Mouse (Mus musculus) intestine, embryonic 15.5 days (tissue): ENCODE results near the gene Atad3a. TPM values are rescaled to one million over a fixed set of nuclear protein-coding genes. Genes with fewer than 3 reads are reported as not detected.
"Not testable (repeated sequence)": the region's sequence is repeated elsewhere in the genome, so short reads cannot be mapped to it uniquely, and the experiment has no call there.

Experiments used
- ATAC-seq: fragments of 200-750 bp; cut with Nextera tagmentation; 2 replicates; pipeline ENCODE4 v1.8.0; 2017; ENCODE audit warnings: moderate TSS enrichment, moderate library complexity
- H3K27ac ChIP-seq: fragments of 300-500 bp; sonication (generic); 2 replicates; pipeline ENCODE4 v1.5.1; 2015; ENCODE audit warnings: mild to moderate bottlenecking, inconsistent platforms
- H3K27me3 ChIP-seq: fragments of 300-500 bp; sonication (generic); replicated peaks from 2 replicates; pipeline ENCODE4 v1.6.1; 2015; ENCODE audit warnings: inconsistent platforms
- H3K36me3 ChIP-seq: fragments of 300-500 bp; sonication (generic); 2 replicates; pipeline ENCODE4 v1.6.1; 2015; ENCODE audit warnings: inconsistent platforms
- H3K4me1 ChIP-seq: fragments of 300-500 bp; sonication (generic); replicated peaks from 2 replicates; pipeline ENCODE4 v1.6.1; 2015; ENCODE audit warnings: inconsistent platforms
- H3K4me2 ChIP-seq: fragments of 300-500 bp; sonication (generic); replicated peaks from 2 replicates; pipeline ENCODE4 v1.6.1; 2015; ENCODE audit warnings: mild to moderate bottlenecking, inconsistent platforms
- H3K4me3 ChIP-seq: fragments of 300-500 bp; sonication (generic); replicated peaks from 2 replicates; pipeline ENCODE4 v1.5.1; 2015; ENCODE audit warnings: inconsistent platforms
- H3K9ac ChIP-seq: fragments of 300-500 bp; sonication (generic); 2 replicates; pipeline ENCODE4 v1.6.1; 2015; ENCODE audit warnings: inconsistent platforms
- H3K9me3 ChIP-seq: fragments of 300-500 bp; sonication (generic); 2 replicates; pipeline ENCODE4 v1.6.1; 2016; ENCODE audit warnings: inconsistent platforms
- WGBS: fragments of 180-500 bp; shearing (Covaris S2); methylation state at CpG from one replicate; pipeline ENCODE4 v1.1.7; 2015; 5-methylcytosine and 5-hydroxymethylcytosine counted together
- polyA plus RNA-seq: library from polyadenylated mRNA; unstranded; fragments of >200 nt; fragmentation: Nextera tagmentation; extraction: Ambion mirVana; gene quantifications from 2 replicates; pipeline ENCODE4 v1.2.1, GENCODE M21; 2015

Atad3a gene
- polyA plus RNA-seq = 135 and 156 TPM in 2 replicates

DNA sequence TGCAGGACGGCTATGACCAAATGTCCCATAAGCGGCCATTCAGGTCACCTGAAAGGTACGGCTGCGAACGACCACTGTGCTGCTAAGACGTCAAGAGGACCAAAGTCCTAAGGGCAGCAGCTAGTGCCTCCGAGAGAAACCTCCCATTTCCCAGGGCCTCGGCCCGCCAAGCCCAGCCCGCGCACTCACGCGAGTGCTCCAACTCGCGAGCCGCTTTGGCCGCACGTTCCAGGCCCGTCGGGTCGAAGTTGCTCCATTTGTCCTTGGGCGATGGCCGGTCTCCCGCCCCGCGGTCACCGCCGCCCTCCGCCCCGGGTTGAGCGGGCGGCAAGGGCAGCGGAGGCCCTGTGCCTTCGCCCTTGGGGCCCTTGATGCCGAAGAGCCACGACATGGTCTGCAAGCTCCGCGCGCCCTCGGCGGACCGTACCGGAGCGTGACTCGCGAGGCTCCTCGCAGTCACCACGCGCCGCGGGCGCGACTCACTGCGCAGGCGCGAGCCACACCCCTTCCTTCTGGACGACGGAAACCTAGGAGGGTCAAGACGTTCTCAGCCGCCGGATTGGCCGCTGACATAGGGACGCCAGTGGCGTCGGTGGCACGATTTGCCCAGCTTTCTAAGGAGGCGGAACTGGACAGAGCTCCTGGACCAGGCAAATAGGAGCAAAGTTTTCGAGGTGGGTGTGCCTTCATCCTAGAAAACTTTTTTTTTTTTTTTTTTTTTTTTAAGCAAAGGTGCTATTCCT lies at the start of gene Atad3a:
Gene Atad3a, minus strand, starts transcription at position 481 of the 743 bp plus-strand sequence.
- H3K36me3 ChIP-seq = peaks cover 13% of the 10 kb centered on the region
- H3K9ac ChIP-seq = peak within 1 kb of the TSS; percentile 87
- H3K4me1 ChIP-seq = peaks cover 24% of the 10 kb centered on the region
- H3K27ac ChIP-seq = peak within 1 kb of the TSS; percentile 80
- peak within 1 kb of the TSS; percentile 89 for H3K4me2 ChIP-seq
- WGBS = under 1% methylated on average over 68 of the region's 68 CpGs
- no peaks in the 10 kb centered on the region for H3K27me3 ChIP-seq
- no peaks in the 10 kb centered on the region for H3K9me3 ChIP-seq
- peak; percentile 98 for ATAC-seq
- peak within 1 kb of the TSS; percentile 85 for H3K4me3 ChIP-seq

DNA sequence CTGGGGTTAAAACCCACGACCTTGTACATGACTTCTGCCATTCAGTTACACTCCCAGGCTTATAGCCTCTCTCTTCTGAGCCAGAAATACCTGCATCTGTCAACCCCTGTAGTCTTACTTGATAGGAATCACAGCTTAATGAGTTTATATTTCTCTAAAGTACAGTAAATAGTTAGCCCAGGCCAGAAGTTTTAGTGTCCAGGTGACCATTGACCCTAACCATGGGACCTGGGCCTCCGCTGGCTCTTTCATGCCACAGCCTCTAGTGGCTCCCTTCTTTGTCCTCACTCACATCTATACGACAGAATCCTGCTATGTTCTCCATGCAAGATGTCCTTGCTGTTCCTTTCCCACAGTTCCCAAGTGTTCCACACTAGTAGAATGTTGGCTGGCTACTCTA lies 46.9 kb upstream of the Atad3a start:
- ATAC-seq = no peak
- peaks cover 17% of the 10 kb centered on the region for H3K4me1 ChIP-seq
- no peak overlapping the region for H3K9ac ChIP-seq
- no peak overlapping the region for H3K4me2 ChIP-seq
- peaks cover 24% of the 10 kb centered on the region for H3K36me3 ChIP-seq
- no peaks in the 10 kb centered on the region for H3K27me3 ChIP-seq
- 90% methylated on average over 3 of the region's 3 CpGs for WGBS
- no peak overlapping the region for H3K4me3 ChIP-seq
- no peaks in the 10 kb centered on the region for H3K9me3 ChIP-seq
- no peak overlapping the region for H3K27ac ChIP-seq

DNA sequence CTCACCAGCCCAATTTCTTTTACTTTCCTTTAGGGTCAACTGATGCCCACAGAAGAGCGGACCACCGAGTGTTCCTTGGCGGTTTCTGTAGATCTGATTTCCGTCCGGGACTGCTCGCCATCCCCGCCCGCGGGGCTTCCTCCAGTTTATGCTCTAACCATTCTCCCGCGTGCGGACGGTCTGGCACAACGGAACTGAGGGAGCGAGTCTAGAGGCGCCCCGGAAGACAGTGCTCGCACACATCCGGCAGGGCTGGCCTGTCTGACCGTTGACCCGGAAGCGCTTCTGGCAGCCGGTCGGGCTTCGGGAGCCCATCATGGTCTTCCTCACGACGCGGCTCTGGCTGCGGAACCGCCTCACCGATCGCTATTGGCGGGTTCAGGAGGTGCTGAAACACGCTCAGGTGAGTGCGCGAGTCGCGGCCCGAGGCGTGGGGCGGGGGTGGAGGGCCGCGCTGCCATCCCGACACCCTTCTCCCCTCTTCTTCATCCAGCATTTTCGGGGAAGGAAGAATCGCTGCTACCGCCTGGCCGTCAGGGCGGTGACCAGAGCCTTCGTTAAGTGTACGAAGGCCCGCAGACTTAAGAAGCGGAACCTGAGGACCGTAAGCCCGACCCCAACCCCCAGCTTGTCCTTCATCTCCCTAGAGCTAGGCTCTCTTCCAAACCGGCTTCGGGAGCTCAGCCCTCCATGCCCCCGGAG lies 42.6 kb upstream of the Atad3a start:
- H3K4me3 ChIP-seq = peak overlapping the region; percentile 85
- peak overlapping the region; percentile 65 for H3K4me2 ChIP-seq
- H3K9ac ChIP-seq = peak overlapping the region; percentile 73
- peaks cover 15% of the 10 kb centered on the region; the same call in 1 of the 2 replicates for H3K36me3 ChIP-seq
- H3K4me1 ChIP-seq = peaks cover 12% of the 10 kb centered on the region
- H3K27ac ChIP-seq = peak overlapping the region; percentile 51
- no peaks in the 10 kb centered on the region for H3K27me3 ChIP-seq
- ATAC-seq = peak; percentile 99
- WGBS = under 1% methylated on average over 58 of the region's 58 CpGs
- H3K9me3 ChIP-seq = no peaks in the 10 kb centered on the region

DNA sequence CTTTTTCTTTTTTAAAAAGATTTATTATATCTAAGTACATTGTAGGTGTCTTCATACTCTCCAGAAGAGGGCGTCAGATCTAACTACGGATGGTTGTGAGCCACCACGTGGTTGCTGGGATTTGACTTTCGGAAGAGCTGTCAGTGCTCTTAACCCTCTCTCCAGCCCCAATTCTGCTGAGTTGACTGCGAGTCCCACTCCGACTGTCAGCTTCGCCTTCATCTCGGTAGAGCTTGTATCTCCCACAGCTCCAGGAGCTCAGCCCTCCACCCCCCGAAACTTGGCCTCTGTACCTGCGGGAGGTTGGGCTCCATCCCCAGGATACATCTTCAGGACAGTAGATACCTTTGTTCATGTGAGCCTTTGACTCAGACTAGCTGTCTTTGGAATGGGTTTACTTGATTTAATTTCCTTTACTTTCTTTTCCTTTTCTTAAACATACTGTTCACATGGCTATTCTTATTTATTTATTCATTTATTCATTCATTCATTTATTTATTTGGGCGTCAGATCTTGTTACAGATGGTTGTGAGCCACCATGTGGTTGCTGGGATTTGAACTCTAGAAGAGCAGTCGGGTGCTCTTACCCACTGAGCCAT lies 41.9 kb upstream of the Atad3a start, which contains the start of gene Mrpl20:
Gene Mrpl20, plus strand, starts transcription at position 138 of the 599 bp plus-strand sequence.
- H3K27ac ChIP-seq = peak within 1 kb of the TSS; percentile 51
- peaks cover 9% of the 10 kb centered on the region; the same call in 1 of the 2 replicates for H3K36me3 ChIP-seq
- peak; percentile 71 for ATAC-seq
- peaks cover 12% of the 10 kb centered on the region for H3K4me1 ChIP-seq
- WGBS = 8% methylated on average over 12 of the region's 12 CpGs
- H3K27me3 ChIP-seq = no peaks in the 10 kb centered on the region
- peak within 1 kb of the TSS; percentile 85 for H3K4me3 ChIP-seq
- H3K4me2 ChIP-seq = peak within 1 kb of the TSS; percentile 65
- H3K9me3 ChIP-seq = no peaks in the 10 kb centered on the region
- peak within 1 kb of the TSS; percentile 73 for H3K9ac ChIP-seq

DNA sequence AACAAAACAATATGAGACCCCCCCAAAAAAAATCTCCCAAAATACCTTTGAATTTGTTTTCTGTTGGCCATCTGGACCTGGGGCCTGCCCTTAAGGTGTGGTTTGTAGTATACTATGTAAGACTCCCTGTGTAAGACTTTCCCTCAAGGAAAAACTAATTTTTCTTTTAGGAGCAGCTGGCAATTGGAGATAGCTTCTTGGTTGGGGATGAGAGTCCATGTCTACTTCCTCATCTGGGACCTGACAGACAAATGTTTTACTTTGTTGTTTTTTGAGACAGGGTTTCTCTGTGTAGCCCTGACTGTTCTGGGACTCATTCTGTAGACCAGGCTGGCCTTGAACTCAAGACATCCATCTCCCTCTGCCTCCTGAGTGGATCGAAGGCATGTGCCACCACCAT lies 41.2 kb upstream of the Atad3a start:
- no peak overlapping the region for H3K4me2 ChIP-seq
- 100% methylated on average over 1 of the region's 1 CpGs for WGBS
- no peak for ATAC-seq

DNA sequence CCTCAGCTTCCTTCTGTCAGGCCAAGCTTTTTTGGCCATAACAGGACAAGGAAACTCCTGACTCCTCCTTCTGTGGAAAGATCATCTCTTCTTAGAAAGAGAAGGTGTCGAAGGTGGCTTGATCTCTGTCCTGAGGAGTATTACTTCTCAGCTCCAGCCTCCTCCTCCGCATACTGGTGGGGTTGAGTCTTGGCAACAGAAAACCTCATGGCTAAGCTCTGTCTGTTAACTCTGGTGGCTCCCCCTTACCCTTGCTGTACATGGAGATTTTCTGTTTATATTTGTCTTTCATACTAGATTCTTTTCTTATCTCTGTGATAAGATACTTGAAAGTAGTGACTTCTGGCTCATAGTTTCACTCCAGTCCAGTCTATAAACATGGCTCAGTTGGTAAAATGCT lies 32.8 kb upstream of the Atad3a start:
- WGBS = 57% methylated on average over 2 of the region's 2 CpGs
- Histone ChIP-seq H3K4me2 (no peak overlapping the region), H3K4me1 (no peaks in the 10 kb centered on the region), H3K9me3 (no peaks in the 10 kb centered on the region), H3K9ac (no peak overlapping the region), H3K27me3 (no peaks in the 10 kb centered on the region), H3K36me3 (no peaks in the 10 kb centered on the region), H3K4me3 (no peak overlapping the region), H3K27ac (no peak overlapping the region)
- ATAC-seq = no peak

More for the DNA sequence above, 41.2 kb upstream of the Atad3a start:
- Histone ChIP-seq H3K4me1 (peaks cover 12% of the 10 kb centered on the region), H3K36me3 (0 out of 2 replicates have a peak, but pooled peaks cover 3% of the 10 kb centered on the region), H3K27me3 (no peaks in the 10 kb centered on the region), H3K9ac (no peak overlapping the region), H3K9me3 (no peaks in the 10 kb centered on the region), H3K4me3 (no peak overlapping the region), H3K27ac (no peak overlapping the region)

DNA sequence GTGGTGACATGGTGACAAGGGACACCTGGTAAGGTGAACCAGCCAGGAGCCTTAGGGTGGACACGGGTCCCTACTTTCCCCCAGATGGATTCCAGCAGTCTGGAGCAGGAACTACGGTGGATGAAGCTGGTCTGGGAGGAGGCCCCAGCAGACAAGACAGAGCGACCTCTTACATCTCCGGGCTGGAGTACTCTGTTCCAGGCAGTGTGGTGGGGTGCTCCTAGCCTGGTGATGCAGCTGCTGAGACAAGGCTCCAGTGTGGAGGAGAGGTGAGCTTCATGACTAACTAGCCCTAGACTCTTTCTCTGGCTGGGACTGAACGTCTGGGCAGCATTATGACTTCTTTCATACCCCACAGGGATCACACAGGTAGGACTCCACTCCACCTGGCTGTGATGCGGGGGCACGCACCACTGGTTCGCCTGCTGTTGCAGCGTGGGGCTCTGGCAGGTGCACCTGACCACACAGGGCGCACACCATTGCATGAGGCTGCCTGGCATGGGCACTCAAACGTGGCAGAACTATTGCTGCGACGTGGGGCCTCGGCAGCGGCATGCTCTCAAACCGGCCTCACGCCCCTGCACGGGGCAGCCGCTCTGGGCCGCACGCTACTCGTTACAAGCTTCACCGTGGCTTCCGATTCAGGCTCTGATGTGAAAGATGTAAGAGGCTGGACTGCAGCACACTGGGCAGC lies 30.5 kb upstream of the Atad3a start:
- WGBS = 76% methylated on average over 24 of the region's 24 CpGs
- no peaks in the 10 kb centered on the region for H3K27me3 ChIP-seq
- H3K4me3 ChIP-seq = no peak overlapping the region
- H3K9ac ChIP-seq = no peak overlapping the region
- no peaks in the 10 kb centered on the region for H3K4me1 ChIP-seq
- no peak overlapping the region for H3K27ac ChIP-seq
- no peaks in the 10 kb centered on the region for H3K9me3 ChIP-seq
- peak; percentile 31; the same call in 1 of the 2 replicates for ATAC-seq
- no peaks in the 10 kb centered on the region for H3K36me3 ChIP-seq
- H3K4me2 ChIP-seq = no peak overlapping the region

DNA sequence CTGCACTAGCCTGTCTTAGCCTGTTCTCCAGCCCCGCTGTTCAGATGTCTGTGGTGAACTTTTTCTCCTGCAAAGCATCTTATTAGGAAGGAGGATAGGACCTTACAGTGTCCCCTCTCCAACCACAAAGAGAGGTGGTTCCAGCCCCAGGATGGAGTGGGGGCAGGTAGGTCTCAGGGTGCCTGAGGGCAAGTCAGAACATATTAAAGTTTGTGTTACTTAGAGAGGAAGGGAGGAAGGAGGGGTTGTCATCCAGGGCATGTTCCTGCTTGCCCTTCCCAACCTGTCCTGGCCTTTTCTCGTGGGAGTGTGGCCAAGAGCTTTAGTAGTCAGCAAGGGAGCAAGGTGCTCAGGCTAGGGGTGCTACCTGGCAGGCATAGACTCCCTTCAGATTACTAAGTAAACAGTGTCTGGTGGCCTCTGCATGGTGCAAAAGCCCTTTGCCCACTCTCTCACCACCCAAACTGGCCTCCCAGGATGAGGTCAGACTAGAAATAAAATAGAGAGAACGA lies 29.8 kb upstream of the Atad3a start:
- no peak overlapping the region for H3K9ac ChIP-seq
- 55% methylated on average over 3 of the region's 3 CpGs for WGBS

DNA sequence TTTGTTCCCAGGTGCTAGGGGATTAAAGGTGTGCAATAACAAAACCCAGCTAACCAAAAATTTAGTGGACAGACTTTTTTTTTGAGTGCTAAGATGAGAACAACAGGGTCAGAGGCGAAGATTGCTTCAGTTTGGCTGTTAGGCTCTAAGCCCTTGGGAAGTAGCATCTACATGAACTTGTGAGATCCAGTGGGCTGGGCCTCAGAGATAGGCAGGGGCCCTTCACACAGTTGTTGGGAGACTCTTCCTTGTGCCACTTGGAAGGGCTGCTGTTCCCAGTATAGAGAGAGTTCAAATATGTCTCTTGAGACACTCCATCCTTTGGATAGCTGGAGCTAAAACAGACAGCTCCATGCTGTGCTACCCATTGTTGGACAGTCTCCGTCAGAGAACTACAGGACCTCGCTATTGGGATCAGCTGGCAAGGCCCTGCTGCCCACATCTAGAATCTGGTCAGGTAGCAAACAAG lies 29.2 kb upstream of the Atad3a start, which contains the start of gene Ankrd65:
Gene Ankrd65, plus strand, starts transcription at position 419 of the 469 bp plus-strand sequence.
- Histone ChIP-seq H3K36me3 (no peaks in the 10 kb centered on the region), H3K27me3 (no peaks in the 10 kb centered on the region), H3K9ac (no peak within 1 kb of the TSS), H3K9me3 (no peaks in the 10 kb centered on the region), H3K4me3 (no peak within 1 kb of the TSS), H3K27ac (no peak within 1 kb of the TSS), H3K4me2 (no peak within 1 kb of the TSS), H3K4me1 (no peaks in the 10 kb centered on the region)
- 85% methylated on average over 3 of the region's 3 CpGs for WGBS
- ATAC-seq = 0 out of 2 replicates have a peak, but pooled peaks have one; percentile 18

More for the DNA sequence above, 29.8 kb upstream of the Atad3a start:
- peak; percentile 68 for ATAC-seq
- Histone ChIP-seq H3K36me3 (no peaks in the 10 kb centered on the region), H3K4me1 (no peaks in the 10 kb centered on the region), H3K4me3 (no peak overlapping the region), H3K4me2 (no peak overlapping the region), H3K27me3 (no peaks in the 10 kb centered on the region), H3K27ac (no peak overlapping the region), H3K9me3 (no peaks in the 10 kb centered on the region)

DNA sequence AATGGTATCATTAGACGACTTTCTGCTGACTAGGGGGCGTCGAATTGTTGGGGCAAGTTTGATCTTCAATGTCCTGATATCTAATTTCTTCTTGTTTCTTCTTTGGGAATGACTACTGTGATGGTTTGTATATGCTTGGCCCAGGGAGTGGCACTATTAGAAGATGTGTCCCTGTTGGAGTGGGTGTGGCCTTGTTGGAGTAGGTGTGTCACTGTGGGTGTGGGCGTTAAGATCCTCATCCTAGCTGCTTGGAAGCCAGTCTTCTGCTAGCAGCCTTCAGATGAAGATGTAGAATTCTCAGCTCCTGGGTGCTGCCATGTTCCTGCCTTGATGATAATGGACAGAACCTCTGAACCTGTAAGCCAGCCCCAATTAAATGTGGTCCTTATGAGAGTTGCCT lies 27.9 kb upstream of the Atad3a start:
- not testable (repeated sequence) for H3K9me3 ChIP-seq, H3K4me3 ChIP-seq, ATAC-seq, H3K4me1 ChIP-seq, H3K27ac ChIP-seq, H3K4me2 ChIP-seq, H3K36me3 ChIP-seq, H3K27me3 ChIP-seq, H3K9ac ChIP-seq
- 77% methylated on average over 4 of the region's 4 CpGs for WGBS

DNA sequence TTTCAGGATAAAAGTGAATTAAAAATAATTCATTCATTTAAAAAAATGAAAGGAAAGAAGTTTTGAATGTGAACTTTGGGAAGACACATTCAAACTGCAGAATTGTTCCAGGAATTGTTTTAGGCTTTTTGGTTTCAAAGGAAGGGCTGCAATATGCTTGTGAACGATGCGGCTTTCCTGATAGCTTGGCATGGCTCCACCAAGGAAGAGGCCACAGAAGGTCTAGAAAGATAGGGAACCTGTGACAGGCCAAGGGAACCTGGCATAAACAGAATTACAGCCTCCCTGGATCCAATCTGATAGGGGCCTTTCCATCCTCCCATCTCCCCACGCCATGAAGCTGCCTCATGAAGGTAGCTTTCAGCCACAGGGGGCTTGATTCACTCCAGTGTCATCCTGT lies 27.4 kb upstream of the Atad3a start:
- Histone ChIP-seq H3K4me1 (no peaks in the 10 kb centered on the region; the same call in 1 of the 2 replicates), H3K9ac (no peak overlapping the region), H3K4me3 (no peak overlapping the region), H3K9me3 (no peaks in the 10 kb centered on the region), H3K27me3 (no peaks in the 10 kb centered on the region), H3K4me2 (no peak overlapping the region), H3K27ac (no peak overlapping the region), H3K36me3 (no peaks in the 10 kb centered on the region)
- WGBS = 76% methylated on average over 3 of the region's 3 CpGs
- ATAC-seq = no peak
